Mouse (Mus musculus): ENCODE measurements around the gene Adamts13. TPM values are rescaled to one million over a fixed set of nuclear protein-coding genes. Genes with fewer than 3 reads are reported as not detected.

The Adamts13 gene
- polyA plus RNA-seq, 1 experiment from 2014 or later, result not detected

GRCm38 (mm10) chr2:27045979-27046770 lies 73.0 kb downstream of the Adamts13 start:
- H3K4me1 ChIP-seq (replicated peaks), result peaks cover 12% of the 10 kb centered on the region
- no peak for DNase-seq (ENCODE audit: low spot score)
- no peak overlapping the region for H3K4me3 ChIP-seq
- no peaks in the 10 kb centered on the region for H3K9me3 ChIP-seq
- no peaks in the 10 kb centered on the region for H3K36me3 ChIP-seq
- peaks cover 56% of the 10 kb centered on the region for H3K27me3 ChIP-seq (ENCODE audit: insufficient read depth, poor library complexity, severe bottlenecking)
- WGBS, result 74% methylated on average over 8 of the region's 8 CpGs
- no peak overlapping the region for H3K27ac ChIP-seq

- Histone ChIP-seq H3K4me1 (replicated peaks) (peaks cover 7% of the 10 kb centered on the region), H3K27me3 (ENCODE audit: insufficient read depth, poor library complexity, severe bottlenecking) (peaks cover 43% of the 10 kb centered on the region), H3K9me3 (no peaks in the 10 kb centered on the region), H3K36me3 (no peaks in the 10 kb centered on the region), H3K4me3 (no peak overlapping the region), H3K27ac (no peak overlapping the region)
- peak; percentile 15 for DNase-seq (ENCODE audit: low spot score)
- 28% methylated on average over 6 of the region's 6 CpGs for WGBS
Observed at GRCm38 (mm10) chr2:27049408-27049807, 76.2 kb downstream of the Adamts13 start.

GRCm38 (mm10) chr2:27058251-27058650 lies 85.0 kb downstream of the Adamts13 start:
- WGBS, result 74% methylated on average over 4 of the region's 4 CpGs
- H3K36me3 ChIP-seq, result no peaks in the 10 kb centered on the region
- H3K27ac ChIP-seq, result no peak overlapping the region
- peaks cover 7% of the 10 kb centered on the region; the same call in 1 of the 2 replicates for H3K4me1 ChIP-seq (replicated peaks)
- H3K4me3 ChIP-seq, result no peak overlapping the region
- H3K9me3 ChIP-seq, result no peaks in the 10 kb centered on the region
- DNase-seq (ENCODE audit: low spot score), result no peak
- peaks cover 3% of the 10 kb centered on the region; the same call in 1 of the 2 replicates for H3K27me3 ChIP-seq (ENCODE audit: insufficient read depth, poor library complexity, severe bottlenecking)

GRCm38 (mm10) chr2:27058751-27059150 lies 85.5 kb downstream of the Adamts13 start:
- no peak for DNase-seq (ENCODE audit: low spot score)
- Histone ChIP-seq H3K36me3 (no peaks in the 10 kb centered on the region), H3K27ac (no peak overlapping the region), H3K4me1 (replicated peaks) (peaks cover 7% of the 10 kb centered on the region; the same call in 1 of the 2 replicates), H3K27me3 (ENCODE audit: insufficient read depth, poor library complexity, severe bottlenecking) (peaks cover 3% of the 10 kb centered on the region; the same call in 1 of the 2 replicates), H3K9me3 (no peaks in the 10 kb centered on the region), H3K4me3 (no peak overlapping the region)
- 61% methylated on average over 12 of the region's 12 CpGs for WGBS

GRCm38 (mm10) chr2:27059187-27059586 lies 86.0 kb downstream of the Adamts13 start:
- H3K27ac ChIP-seq, result no peak overlapping the region
- DNase-seq (ENCODE audit: low spot score), result no peak

More at GRCm38 (mm10) chr2:27059187-27059586, 86.0 kb downstream of the Adamts13 start:
- H3K4me3 ChIP-seq, result no peak overlapping the region
- H3K4me1 ChIP-seq (replicated peaks), result peaks cover 7% of the 10 kb centered on the region; the same call in 1 of the 2 replicates
- no peaks in the 10 kb centered on the region for H3K9me3 ChIP-seq
- peaks cover 3% of the 10 kb centered on the region; the same call in 1 of the 2 replicates for H3K27me3 ChIP-seq (ENCODE audit: insufficient read depth, poor library complexity, severe bottlenecking)
- no peaks in the 10 kb centered on the region for H3K36me3 ChIP-seq
- 93% methylated on average over 9 of the region's 9 CpGs for WGBS

Other genes with a start within 250 kb of the Adamts13 start
- gene Abo, start 108.4 kb upstream of the Adamts13 start, polyA plus RNA-seq (2016; fragmentation: Nextera tagmentation; extraction: Ambion mirVana), result not detected in 2 replicates
- gene Surf6, start 70.5 kb upstream of the Adamts13 start, polyA plus RNA-seq (2016; fragmentation: Nextera tagmentation; extraction: Ambion mirVana), result 30.8 and 33.4 TPM in 2 replicates
- 111 and 130 TPM in 2 replicates for gene Med22, start 62.7 kb upstream of the Adamts13 start, polyA plus RNA-seq (2016; fragmentation: Nextera tagmentation; extraction: Ambion mirVana)
- gene Rpl7a, start 62.7 kb upstream of the Adamts13 start, polyA plus RNA-seq (2016; fragmentation: Nextera tagmentation; extraction: Ambion mirVana), result 566 and 674 TPM in 2 replicates
- 53.2 and 58.0 TPM in 2 replicates for gene Surf2, start 57.0 kb upstream of the Adamts13 start, polyA plus RNA-seq (2016; fragmentation: Nextera tagmentation; extraction: Ambion mirVana)
- gene Surf1, start 56.9 kb upstream of the Adamts13 start, polyA plus RNA-seq (2016; fragmentation: Nextera tagmentation; extraction: Ambion mirVana), result 47.4 and 53.6 TPM in 2 replicates
- gene Surf4, start 39.5 kb upstream of the Adamts13 start, polyA plus RNA-seq (2016; fragmentation: Nextera tagmentation; extraction: Ambion mirVana), result 155 and 158 TPM in 2 replicates
- gene Stkld1, start 39.4 kb upstream of the Adamts13 start, polyA plus RNA-seq (2016; fragmentation: Nextera tagmentation; extraction: Ambion mirVana), result 0.09 and 0.30 TPM in 2 replicates
- 47.4 and 56.1 TPM in 2 replicates for gene Rexo4, start 9.0 kb upstream of the Adamts13 start, polyA plus RNA-seq (2016; fragmentation: Nextera tagmentation; extraction: Ambion mirVana)
- gene Cacfd1, start 36.5 kb downstream of the Adamts13 start, polyA plus RNA-seq (2016; fragmentation: Nextera tagmentation; extraction: Ambion mirVana), result 93.2 and 96.9 TPM in 2 replicates
- gene Slc2a6, start 54.6 kb downstream of the Adamts13 start, polyA plus RNA-seq (2016; fragmentation: Nextera tagmentation; extraction: Ambion mirVana), result 2.8 and 3.1 TPM in 2 replicates
- gene Mymk, start 98.8 kb downstream of the Adamts13 start, polyA plus RNA-seq (2016; fragmentation: Nextera tagmentation; extraction: Ambion mirVana), result 0.11 and 0.29 TPM in 2 replicates
- gene Adamtsl2, start 106.0 kb downstream of the Adamts13 start, polyA plus RNA-seq (2016; fragmentation: Nextera tagmentation; extraction: Ambion mirVana), result 4.0 and 7.0 TPM in 2 replicates
- gene Fam163b, start 169.1 kb downstream of the Adamts13 start, polyA plus RNA-seq (2016; fragmentation: Nextera tagmentation; extraction: Ambion mirVana), result 0.26 TPM in 2 replicates
- gene Dbh, start 191.8 kb downstream of the Adamts13 start, polyA plus RNA-seq (2016; fragmentation: Nextera tagmentation; extraction: Ambion mirVana), result 4.3 and 4.9 TPM in 2 replicates